Mouse (Mus musculus) layer of hippocampus, adult 2 months (tissue): ENCODE data around the gene Zswim8. TPM values are rescaled to one million over a fixed set of nuclear protein-coding genes. Genes with fewer than 3 reads are reported as not detected.

Experiments
- DNase-seq, 2 experiments: peaks; one replicate each; pipeline ENCODE4 v3.0.0; 2022; ENCODE audit warnings: low spot score in 2 of 2
- H3K27ac ChIP-seq: fragments of 200-600 bp; 2 replicates; pipeline ENCODE4 v1.8.1; 2022
- H3K4me3 ChIP-seq: fragments of 200-600 bp; 2 replicates; pipeline ENCODE4 v1.8.1; 2022; ENCODE audit warnings: mild to moderate bottlenecking
- CTCF ChIP-seq: fragments of 200-600 bp; conservative IDR thresholded peaks from 2 replicates; pipeline ENCODE4 v1.8.1; 2022; ENCODE audit warnings: antibody characterized with exemption, mild to moderate bottlenecking, moderate library complexity
- total RNA-seq, 2 experiments: library from RNA; stranded (reverse); gene quantifications; 2 replicates each; pipeline ENCODE4 v1.2.3; 2021

The Zswim8 gene
- total RNA-seq, 2 experiments from 2014 or later: 189 to 206 TPM

DNA sequence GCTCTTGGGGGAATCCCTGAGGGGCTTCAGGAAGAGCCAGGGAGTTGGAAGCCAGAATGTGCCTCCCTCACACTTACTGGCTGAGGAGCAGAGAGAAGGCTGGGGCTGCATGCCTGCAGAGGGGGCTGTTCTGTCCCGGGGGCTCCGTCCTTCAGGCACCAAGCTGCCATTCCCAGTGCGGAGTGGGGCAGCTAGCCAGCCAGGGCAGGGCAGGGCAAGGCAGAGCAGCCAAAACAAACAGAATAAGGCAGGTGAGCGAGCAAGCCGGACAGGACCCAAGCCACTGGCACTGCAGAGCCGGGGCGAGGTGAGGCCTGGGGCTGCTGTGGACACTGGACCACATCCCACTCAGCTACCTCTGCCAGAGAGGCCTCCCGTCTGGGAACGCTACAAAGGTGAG is 33.9 kb downstream of the Zswim8 start:
- Histone ChIP-seq H3K27ac (no peak overlapping the region), H3K4me3 (no peak overlapping the region)
- TF ChIP-seq CTCF: no peak
- DNase-seq: no peak

DNA sequence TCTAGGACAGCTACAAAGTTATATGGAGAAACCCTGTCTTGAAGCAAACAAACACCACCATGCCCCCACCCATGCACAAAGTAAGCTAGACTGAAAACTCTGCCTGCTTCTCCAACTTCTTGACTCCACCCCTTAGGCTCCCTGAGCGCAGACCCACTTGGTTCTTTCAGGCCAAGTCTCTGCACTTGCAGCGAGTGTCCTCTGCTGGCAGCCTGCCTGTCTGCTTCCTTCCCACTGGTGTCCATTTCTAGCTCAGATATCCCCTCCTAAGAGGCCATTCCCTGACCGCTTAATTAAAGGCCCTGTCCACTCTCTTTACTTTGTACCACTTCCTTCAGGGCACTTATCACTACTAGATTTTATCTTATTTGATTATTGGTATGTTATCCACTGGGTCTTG is 36.3 kb downstream of the Zswim8 start:
- H3K4me3 ChIP-seq: no peak overlapping the region
- no peak overlapping the region for H3K27ac ChIP-seq
- DNase-seq: no peak
- no peak for TF ChIP-seq CTCF

DNA sequence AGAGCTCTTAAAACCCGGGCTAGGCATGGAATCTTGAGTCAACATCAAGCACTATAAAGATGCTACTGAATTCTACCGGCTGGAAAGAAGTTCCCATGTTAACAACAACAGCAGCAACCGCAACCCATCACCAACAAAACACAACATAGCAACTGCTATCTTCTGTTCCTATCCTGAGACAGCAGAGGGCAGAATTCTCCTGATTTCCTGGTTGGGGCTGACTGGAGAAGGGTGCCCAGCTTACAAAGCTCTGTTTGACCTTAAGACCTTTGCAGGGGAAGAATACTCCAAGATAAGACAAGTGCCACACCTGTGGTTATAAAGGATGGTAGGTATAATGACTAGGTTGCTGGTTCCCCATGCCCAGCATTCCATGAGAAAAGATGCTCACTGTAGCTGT is 39.6 kb downstream of the Zswim8 start:
- Histone ChIP-seq H3K4me3 (no peak overlapping the region), H3K27ac (no peak overlapping the region; the same call in 1 of the 2 replicates)
- TF ChIP-seq CTCF: peak; percentile 74
- no peak for DNase-seq

DNA sequence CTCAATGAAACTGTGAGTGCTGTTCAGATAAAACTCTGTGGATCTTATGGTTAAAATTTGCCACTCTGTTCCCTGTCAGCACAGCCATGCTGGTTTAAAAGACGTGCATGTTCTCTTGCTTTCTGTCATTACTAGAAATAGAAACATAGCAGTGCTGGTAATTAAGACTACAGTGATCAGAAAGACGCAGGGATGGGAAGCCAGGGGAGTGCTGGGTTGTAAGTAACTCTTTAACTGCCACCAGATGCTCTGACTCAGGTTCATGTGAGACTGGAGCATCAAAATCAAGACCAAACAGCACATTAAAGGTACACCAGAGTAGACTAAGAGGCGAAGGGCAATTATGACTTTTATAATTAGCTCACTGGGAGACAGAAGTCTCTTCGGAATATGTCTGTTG is 41.0 kb downstream of the Zswim8 start:
- peak overlapping the region; percentile 43; the same call in 1 of the 2 replicates for H3K27ac ChIP-seq
- H3K4me3 ChIP-seq: no peak overlapping the region
- no peak for TF ChIP-seq CTCF
- no peak for DNase-seq

DNA sequence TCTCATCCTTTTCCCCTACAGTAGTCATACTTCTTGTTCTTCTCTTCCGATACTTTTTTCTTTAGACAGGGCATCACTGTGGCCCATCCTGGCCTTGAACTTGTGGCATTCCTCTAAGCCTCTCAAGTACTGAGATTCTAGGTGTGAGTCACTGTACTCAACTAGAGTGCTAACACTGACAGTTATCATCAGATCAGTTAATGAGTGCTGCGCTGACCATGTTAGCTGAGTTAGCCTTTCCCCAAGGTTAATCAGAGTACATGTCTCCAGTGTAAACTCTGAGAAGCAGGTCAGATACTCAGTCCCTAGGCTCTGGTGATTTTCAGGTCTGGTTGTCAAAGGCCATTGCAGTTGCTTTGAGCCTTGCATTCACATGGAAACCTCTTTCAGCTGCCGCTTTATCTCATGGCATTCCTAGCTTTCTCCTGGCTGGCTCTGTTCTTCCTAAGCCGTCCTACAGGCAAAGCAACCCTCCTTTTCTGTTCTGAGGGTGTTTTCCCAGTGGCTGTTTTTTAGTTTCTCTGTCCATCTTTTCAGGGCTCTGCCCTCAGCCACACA is 42.2 kb downstream of the Zswim8 start:
- no peak overlapping the region for H3K4me3 ChIP-seq
- DNase-seq: no peak
- H3K27ac ChIP-seq: 0 out of 2 replicates have a peak overlapping the region, but pooled peaks have one; percentile 5
- TF ChIP-seq CTCF: no peak

DNA sequence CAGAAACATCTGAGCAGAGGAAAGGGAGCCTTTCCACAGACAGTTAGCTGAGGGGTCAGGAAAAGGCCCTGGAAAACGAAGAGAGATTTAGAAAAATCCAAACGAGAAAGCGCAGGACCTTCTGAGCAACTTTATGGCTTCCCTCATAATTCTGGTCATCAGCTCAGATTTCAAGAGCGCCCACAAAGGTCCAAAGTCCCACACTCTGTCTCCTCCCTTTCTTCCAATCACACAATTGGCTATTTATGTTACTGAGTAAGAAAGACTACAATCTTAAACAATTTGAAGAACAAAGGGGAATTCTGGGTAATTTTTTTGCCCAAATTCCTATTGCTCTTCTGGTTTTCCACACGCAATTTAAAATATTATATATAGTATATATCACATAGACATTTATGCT is 43.2 kb downstream of the Zswim8 start:
- TF ChIP-seq CTCF: no peak

DNA sequence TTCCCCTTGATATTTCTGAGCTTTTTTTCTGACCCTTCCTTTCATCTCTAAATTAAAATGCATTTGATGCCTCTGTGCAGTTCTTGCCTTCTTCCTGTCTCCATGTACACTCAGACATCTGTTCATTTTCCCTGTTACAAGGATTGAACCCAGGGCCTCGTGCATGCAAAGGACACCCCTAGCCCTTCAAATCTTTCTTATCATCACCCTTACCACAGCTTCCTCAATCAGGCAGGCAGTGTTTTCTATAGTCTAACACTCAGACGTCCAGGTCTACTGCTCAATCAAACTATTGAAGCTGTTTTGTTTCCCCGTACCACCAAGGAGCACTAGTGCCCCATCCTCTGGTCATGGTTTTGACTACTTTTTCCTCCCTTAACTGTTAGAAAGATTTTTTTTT is 46.4 kb downstream of the Zswim8 start:
- Histone ChIP-seq H3K4me3 (no peak overlapping the region), H3K27ac (no peak overlapping the region)
- TF ChIP-seq CTCF: no peak
- DNase-seq: no peak

More for the DNA sequence above, 43.2 kb downstream of the Zswim8 start:
- H3K27ac ChIP-seq: no peak overlapping the region
- no peak for DNase-seq
- no peak overlapping the region for H3K4me3 ChIP-seq

DNA sequence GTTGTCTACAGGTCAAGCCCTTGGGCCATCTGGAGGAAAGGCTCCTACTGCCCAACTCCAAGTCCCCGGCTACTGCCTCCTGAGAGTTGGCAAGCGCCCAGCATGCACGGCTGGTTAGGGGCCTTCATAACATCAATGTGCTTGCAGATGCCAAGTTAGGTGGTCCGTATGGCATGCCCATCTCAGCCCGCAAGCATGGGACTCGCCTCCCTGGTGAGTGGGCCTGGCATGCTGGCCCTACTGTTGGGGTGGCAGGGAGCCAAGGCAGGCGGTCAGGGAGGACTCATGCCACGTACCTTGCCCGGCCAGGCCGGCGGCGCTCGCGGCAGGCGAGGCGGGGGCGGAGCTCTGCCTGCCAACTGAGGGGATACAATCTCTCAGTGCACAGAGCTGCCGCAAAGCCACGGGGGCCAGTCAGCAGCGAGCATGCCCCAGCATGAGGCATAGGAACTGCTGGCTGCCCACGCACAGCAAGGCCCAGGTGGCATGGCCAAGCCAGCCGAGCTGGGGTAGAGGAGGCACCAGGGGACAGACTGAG is 50.1 kb downstream of the Zswim8 start:
- Histone ChIP-seq H3K27ac (peak overlapping the region; percentile 36; the same call in 1 of the 2 replicates), H3K4me3 (no peak overlapping the region)
- DNase-seq: no peak
- TF ChIP-seq CTCF: no peak

DNA sequence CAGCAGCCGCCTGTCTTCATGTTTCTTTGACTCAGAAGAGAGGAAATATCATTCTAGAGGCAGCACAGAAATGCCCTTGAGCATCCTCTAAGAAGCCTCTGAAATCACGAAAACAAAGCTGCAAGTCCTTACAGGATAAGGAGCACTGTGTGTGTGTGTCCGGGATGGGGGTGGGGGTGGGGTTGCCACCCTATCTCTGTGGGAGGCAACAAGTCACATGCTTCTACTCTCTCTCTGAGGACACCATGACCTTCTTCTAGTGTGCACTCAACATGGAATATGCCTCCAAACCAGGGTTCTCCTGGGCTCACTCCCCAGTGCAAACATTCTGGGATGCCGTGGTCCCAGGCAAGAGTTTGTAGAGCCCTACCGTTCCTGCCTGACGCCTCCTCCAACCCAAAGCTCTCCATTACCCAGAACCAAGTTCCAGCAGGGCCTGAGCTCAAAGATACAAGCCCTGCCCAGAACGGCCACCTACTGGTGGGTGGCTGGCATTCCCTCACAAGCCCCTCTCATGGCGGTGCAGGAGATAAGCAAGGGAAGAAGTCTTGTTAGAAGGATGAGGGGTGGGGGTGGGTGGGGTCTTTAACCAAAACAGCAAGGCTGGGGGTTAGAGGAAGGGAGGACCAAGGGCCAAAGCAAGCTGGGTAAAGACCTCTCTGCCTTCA is 51.5 kb downstream of the Zswim8 start:
- DNase-seq: no peak
- peak; percentile 27 for TF ChIP-seq CTCF
- Histone ChIP-seq H3K4me3 (no peak overlapping the region), H3K27ac (no peak overlapping the region)

DNA sequence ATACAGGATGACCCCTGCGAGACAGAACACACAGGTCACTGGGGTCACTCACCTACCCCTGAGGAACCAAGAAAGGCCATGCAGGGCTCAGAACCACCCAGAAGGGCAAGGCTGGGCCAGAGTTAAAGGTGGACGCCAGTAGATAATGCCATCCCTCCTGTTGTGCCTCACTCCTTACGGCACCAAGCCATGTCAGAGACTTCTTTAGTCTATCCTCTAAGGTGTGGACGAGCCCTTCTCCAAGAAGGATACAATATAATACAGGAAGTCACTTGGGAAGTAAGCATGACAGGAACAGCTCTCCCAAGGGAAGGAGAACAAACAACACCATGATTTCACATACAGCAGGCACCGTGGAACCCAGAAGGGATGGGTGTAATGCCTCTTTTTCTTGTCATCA is 57.6 kb downstream of the Zswim8 start:
- H3K27ac ChIP-seq: no peak overlapping the region
- TF ChIP-seq CTCF: no peak
- no peak for DNase-seq
- no peak overlapping the region for H3K4me3 ChIP-seq

DNA sequence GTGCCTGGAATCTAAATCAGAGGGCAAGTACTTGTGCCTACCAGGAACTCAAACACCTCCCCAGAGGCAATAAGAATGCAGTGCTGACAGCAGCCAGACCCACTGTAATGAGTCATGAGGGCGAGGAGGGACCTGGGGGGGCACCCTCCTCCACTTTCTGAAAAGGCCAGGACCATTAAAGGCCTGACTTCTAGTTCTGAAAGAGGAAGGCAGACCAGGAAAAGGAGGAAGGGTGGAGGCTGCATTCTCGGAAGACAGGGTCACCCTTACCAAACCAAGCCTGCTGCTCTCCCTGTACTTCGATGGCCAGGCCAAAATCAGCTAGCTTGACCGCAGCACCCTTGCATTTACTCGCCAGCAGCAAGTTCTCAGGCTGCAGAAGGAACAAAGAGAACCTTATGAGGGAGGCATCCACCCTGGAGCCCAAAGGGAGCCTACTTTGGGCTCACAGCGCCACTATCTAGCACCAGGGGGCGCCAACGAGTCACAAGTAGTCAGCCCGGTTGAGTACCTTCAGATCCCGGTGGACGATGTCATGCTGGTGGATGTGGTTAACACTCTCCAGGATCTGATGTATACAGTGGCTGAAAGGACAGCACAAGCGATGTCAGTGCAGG is 58.4 kb downstream of the Zswim8 start:
- H3K4me3 ChIP-seq: no peak overlapping the region
- TF ChIP-seq CTCF: peak; percentile 98
- peak; percentile 80 to 94 for DNase-seq
- peak overlapping the region; percentile 58; the same call in 1 of the 2 replicates for H3K27ac ChIP-seq

DNA sequence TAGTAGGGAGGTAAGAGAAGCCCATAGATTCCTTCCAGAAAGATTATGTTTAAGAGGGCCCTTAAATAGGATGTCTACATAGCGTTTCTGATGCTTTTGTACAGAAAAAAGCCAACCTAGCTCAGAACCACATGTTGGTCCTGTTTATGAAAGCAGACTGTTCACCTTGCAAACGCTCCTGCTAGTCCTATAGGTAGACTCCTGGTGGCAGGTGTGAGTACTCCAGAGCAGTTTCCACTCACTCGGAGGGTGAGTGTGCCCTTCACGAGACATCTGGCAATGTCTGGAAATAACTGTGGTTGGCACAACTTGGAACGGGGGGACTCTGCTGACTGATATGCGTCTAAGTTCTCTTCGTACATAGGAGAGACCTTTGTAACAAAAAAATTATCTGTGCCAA is 60.6 kb downstream of the Zswim8 start:
- Histone ChIP-seq H3K4me3 (no peak overlapping the region), H3K27ac (peak overlapping the region; percentile 62; the same call in 1 of the 2 replicates)
- TF ChIP-seq CTCF: 0 out of 2 replicates have a peak, but pooled peaks have one; percentile 17
- no peak for DNase-seq

DNA sequence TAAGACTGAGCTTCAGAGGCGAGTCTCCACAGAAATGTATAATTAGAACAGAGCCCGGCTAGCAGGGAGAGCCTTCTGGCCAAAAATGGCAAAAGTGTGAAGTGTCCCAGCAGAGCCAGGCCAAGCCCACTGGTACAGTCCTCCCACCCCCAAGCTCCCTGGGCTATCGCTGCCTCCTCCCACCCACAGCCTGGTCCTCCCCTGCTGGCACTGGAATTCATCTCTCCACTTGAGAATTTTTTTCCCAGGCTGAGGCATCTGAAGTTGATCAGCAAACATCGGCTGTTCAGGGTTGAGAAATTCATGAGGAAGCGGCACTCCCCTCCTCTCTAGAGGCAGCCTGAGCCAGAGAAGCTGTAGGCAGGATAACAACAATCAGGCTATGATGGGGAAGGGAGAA is 61.2 kb downstream of the Zswim8 start:
- DNase-seq: peak; percentile 27 to 60
- TF ChIP-seq CTCF: no peak
- Histone ChIP-seq H3K4me3 (no peak overlapping the region), H3K27ac (peak overlapping the region; percentile 62)
